Mouse (Mus musculus): ENCODE measurements around the gene Mast4.

DNA sequence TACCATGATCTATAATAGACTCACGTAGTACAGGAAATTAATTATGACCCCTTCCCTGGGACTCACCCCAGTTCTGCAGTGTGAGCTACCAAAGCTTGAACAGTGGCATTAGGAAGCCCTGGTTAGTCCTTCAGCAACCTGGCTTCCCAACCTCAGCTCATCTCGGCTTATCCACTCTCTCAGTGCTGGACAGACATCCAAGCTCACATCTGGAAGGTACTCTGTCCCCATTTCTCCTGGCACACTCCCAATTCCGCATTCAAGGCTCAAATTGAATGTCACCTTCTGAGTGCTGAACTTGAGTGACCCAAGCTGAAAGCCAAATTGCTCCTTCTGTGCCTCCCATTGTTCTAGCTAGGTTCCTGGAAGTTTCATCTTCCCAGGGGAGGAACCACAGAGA, 76.2 kb downstream of the Mast4 start:
- TF ChIP-seq POLR2A (IDR thresholded peaks at IDR 0.05; ENCODE audit: control insufficient read depth, extremely low read depth, insufficient read depth, low read length, poor library complexity) (no peak), CTCF (IDR thresholded peaks at IDR 0.05; ENCODE audit: borderline replicate concordance, control insufficient read depth, extremely low read depth, insufficient read depth, low read length, poor library complexity) (no peak)

Measured in thymus, adult 2 months (tissue).